26 mouse cellular contexts compared by ENCODE assay signal in the genomic region with DNA sequence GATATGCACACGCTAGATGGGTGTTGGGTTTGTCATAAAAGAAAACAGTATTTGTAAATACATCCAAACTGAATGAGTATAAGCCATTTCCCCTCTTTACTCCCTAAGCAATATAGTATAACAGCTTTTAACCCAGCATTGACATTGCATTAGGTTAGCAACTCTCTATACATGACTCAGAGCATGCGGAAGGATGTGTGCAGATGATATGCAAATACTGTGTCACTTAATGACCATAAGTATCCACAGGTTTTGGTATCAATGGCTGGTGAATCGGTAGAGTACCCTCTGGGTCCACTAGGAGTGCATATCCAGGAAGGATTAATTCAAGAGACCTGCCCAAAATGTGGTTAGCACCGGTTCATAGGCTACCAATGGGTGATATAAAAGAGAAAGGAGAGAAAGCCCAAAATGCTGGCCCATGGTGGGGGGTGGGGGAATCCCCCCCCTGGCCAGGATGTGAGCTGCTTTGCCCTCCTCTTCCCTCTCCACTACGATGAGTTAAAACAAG.
"Had no signal": no experiment of that assay in that cellular context is flagged by ENCODE, and none has a peak within 500 bp of the region (broad histone marks: within the 10 kb centered on the region; RNA-seq: fewer than 3 reads in every experiment).

No protein-coding gene starts in this region.

- H3K4me3 ChIP-seq: gastrocnemius, adult 2 months; heart, embryonic 10.5 days; heart, embryonic 12.5 days; hindbrain, embryonic 13.5 days; hindbrain, embryonic 15.5 days; intestine, embryonic 15.5 days; layer of hippocampus, adult 2 months; left cerebral cortex, adult 2 months; limb, embryonic 10.5 days; limb, embryonic 12.5 days; liver, embryonic 13.5 days had no signal

- H3K4me2 ChIP-seq: heart, embryonic 12.5 days; hindbrain, embryonic 13.5 days; hindbrain, embryonic 15.5 days; intestine, embryonic 15.5 days; limb, embryonic 12.5 days; liver, embryonic 11.5 days; liver, embryonic 13.5 days had no signal

- ATAC-seq: hindbrain, postnatal 0 days; inflammation-experienced regulatory T-cells, adult 6 months; intestine, embryonic 15.5 days; intestine, postnatal 0 days had no signal

- H3K9me3 ChIP-seq: heart, embryonic 10.5 days; heart, embryonic 12.5 days; hindbrain, embryonic 13.5 days; hindbrain, embryonic 15.5 days; intestine, embryonic 15.5 days; limb, embryonic 10.5 days; limb, embryonic 12.5 days; liver, embryonic 13.5 days had no signal

- H3K4me1 ChIP-seq: heart, embryonic 10.5 days; heart, embryonic 12.5 days; hindbrain, embryonic 13.5 days; hindbrain, embryonic 15.5 days; intestine, embryonic 15.5 days; limb, embryonic 10.5 days; limb, embryonic 12.5 days; liver, embryonic 13.5 days had no signal

- H3K9ac ChIP-seq: heart, embryonic 12.5 days; hindbrain, embryonic 13.5 days; hindbrain, embryonic 15.5 days; intestine, embryonic 15.5 days; limb, embryonic 12.5 days; liver, embryonic 13.5 days had no signal

- DNase-seq: gastrocnemius, adult 2 months; gastrocnemius, postnatal 14 days; gastrocnemius, postnatal 36 days; heart, adult 18-20 months; heart, postnatal 10 days; heart, postnatal 36 days; kidney, adult 18-20 months; kidney, adult 8-10 months; kidney, postnatal 10 days; kidney, postnatal 25 days; kidney, postnatal 4 days; liver; liver, embryonic 13.5 days had no signal

- H3K27me3 ChIP-seq: heart, embryonic 12.5 days; hindbrain, embryonic 13.5 days; hindbrain, embryonic 15.5 days; intestine, embryonic 15.5 days; liver, embryonic 13.5 days had no signal

- H3K36me3 ChIP-seq: heart, embryonic 10.5 days; heart, embryonic 12.5 days; hindbrain, embryonic 13.5 days; hindbrain, embryonic 15.5 days; intestine, embryonic 15.5 days; limb, embryonic 10.5 days; limb, embryonic 12.5 days; liver, embryonic 13.5 days had no signal

- H3K27ac ChIP-seq: gastrocnemius, adult 2 months; heart, embryonic 10.5 days; hindbrain, embryonic 13.5 days; hindbrain, embryonic 15.5 days; hindbrain, postnatal 0 days; intestine, embryonic 15.5 days; layer of hippocampus, adult 2 months; left cerebral cortex, adult 2 months; limb, embryonic 10.5 days; limb, embryonic 12.5 days; liver, embryonic 13.5 days had no signal
